Mouse (Mus musculus): Measurements from ENCODE around the gene Gm20388.

DNA sequence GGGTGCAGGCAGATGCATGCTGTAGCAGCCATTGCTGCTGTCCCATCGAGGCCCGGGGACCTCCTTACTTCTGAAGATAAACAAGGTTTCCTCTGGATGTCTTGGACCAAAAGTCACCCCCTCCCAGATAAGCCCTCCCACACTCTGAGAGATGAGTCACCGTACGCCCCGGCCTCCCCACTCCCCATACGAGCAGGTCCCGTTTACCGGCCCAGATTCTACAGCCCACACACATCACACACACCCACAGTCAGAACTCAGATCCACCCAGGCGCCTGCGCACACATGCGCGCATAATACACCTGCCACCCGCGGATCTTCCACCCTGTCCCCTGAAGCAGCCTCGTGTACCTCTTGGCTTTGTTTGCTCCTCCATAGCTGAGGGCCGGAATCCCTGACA, 1823.6 kb downstream of the Gm20388 start:
- TF ChIP-seq CTCF (IDR thresholded peaks at IDR 0.05; ENCODE audit: control insufficient read depth, insufficient read depth, low read length) (no peak), POLR2A (IDR thresholded peaks at IDR 0.05; ENCODE audit: borderline replicate concordance, control insufficient read depth, low read depth, low read length) (no peak)

Measured in bone marrow, adult 2 months (tissue).